Mouse (Mus musculus) MEL (cell line): ENCODE measurements at regions not wholly inside any gene's neighbourhood (a gene's known extent, or its start where the extent isn't known, plus 50 kb on each side); places are given as distances from the start of the nearest gene placed in this dataset.

ENCODE experiments used
- CTCF ChIP-seq, 3 experiments: IDR thresholded peaks in 2 of 3; conservative IDR thresholded peaks in 1 of 3; 2 replicates each; pipeline ENCODE4 v1.5.1; 2011 to 2012; ENCODE audit warnings: low read length in 3 of 3, low read depth in 2 of 3, mild to moderate bottlenecking in 2 of 3, improper control_type of control experiment in 1 of 3, inconsistent platforms in 1 of 3, mixed read lengths in 1 of 3, moderate library complexity in 1 of 3; ENCODE audit not compliant: control insufficient read depth in 1 of 3, insufficient read depth in 1 of 3, poor library complexity in 1 of 3, severe bottlenecking in 1 of 3
- ELF1 ChIP-seq: IDR thresholded peaks from 2 replicates; pipeline ENCODE4 v1.6.1; 2014; ENCODE audit warnings: low read depth, mild to moderate bottlenecking, inconsistent platforms, low read length, improper control_type of control experiment, moderate library complexity
- GATA1 ChIP-seq: IDR thresholded peaks from 2 replicates; pipeline ENCODE4 v1.6.1; 2011; ENCODE audit warnings: low read depth, low read length, improper control_type of control experiment
- HCFC1 ChIP-seq: IDR thresholded peaks from 2 replicates; pipeline ENCODE4 v1.6.1; 2012; ENCODE audit warnings: low read depth, mild to moderate bottlenecking, inconsistent platforms, low read length, improper control_type of control experiment, moderate library complexity
- POLR2A ChIP-seq, 2 experiments: IDR thresholded peaks; 2 replicates each; pipeline ENCODE4 v1.6.1; 2011 to 2012; ENCODE audit warnings: low read length in 2 of 2, mild to moderate bottlenecking in 2 of 2, control low read depth in 1 of 2, improper control_type of control experiment in 1 of 2, low read depth in 1 of 2, moderate library complexity in 1 of 2; ENCODE audit not compliant: control insufficient read depth in 1 of 2, insufficient read depth in 1 of 2, poor library complexity in 1 of 2
- SMC3 ChIP-seq: IDR thresholded peaks from 2 replicates; pipeline ENCODE4 v1.6.1; 2011; ENCODE audit warnings: low read depth, low read length, improper control_type of control experiment
- UBTF ChIP-seq: IDR thresholded peaks from 2 replicates; pipeline ENCODE4 v1.6.1; 2012; ENCODE audit warnings: low read depth, mild to moderate bottlenecking, inconsistent platforms, low read length, improper control_type of control experiment, moderate library complexity, borderline replicate concordance; ENCODE audit not compliant: insufficient read depth
- USF2 ChIP-seq, 2 experiments: IDR thresholded peaks; 2 replicates each; pipeline ENCODE4 v1.6.1; 2011 to 2012; ENCODE audit warnings: improper control_type of control experiment in 2 of 2, low read length in 2 of 2, borderline replicate concordance in 1 of 2, inconsistent platforms in 1 of 2, low read depth in 1 of 2, mild to moderate bottlenecking in 1 of 2; ENCODE audit not compliant: insufficient read depth in 1 of 2
- ZC3H11A ChIP-seq: IDR thresholded peaks from 2 replicates; pipeline ENCODE4 v1.6.1; 2012; ENCODE audit warnings: low read depth, mild to moderate bottlenecking, inconsistent platforms, low read length, improper control_type of control experiment

GRCm38 (mm10) chr16:50515039-50515438, 75.9 kb downstream of the Ccdc54 start:
- TF ChIP-seq GATA1 = no peak
- TF ChIP-seq UBTF = no peak
- TF ChIP-seq CTCF (IDR thresholded peaks at IDR 0.05 in 2 of 3, conservative IDR thresholded peaks at IDR 0.05 in 1 of 3; ENCODE audit: control insufficient read depth in 1 of 3, insufficient read depth in 1 of 3, low read depth in 2 of 3, low read length in 3 of 3, poor library complexity in 1 of 3, severe bottlenecking in 1 of 3) = no peak
- no peak for TF ChIP-seq HCFC1
- TF ChIP-seq POLR2A (IDR thresholded peaks at IDR 0.05; ENCODE audit: control insufficient read depth in 1 of 2, insufficient read depth in 1 of 2, low read depth in 1 of 2, low read length in 2 of 2, poor library complexity in 1 of 2) = no peak
- no peak for TF ChIP-seq USF2 (IDR thresholded peaks at IDR 0.05; ENCODE audit: borderline replicate concordance in 1 of 2, insufficient read depth in 1 of 2, low read depth in 1 of 2, low read length in 2 of 2)
- TF ChIP-seq ZC3H11A = no peak
- no peak for TF ChIP-seq SMC3
- TF ChIP-seq ELF1 = no peak
